Mouse (Mus musculus) heart, embryonic 11.5 days (tissue): ENCODE results near the gene Samd4b. TPM values are rescaled to one million over a fixed set of nuclear protein-coding genes. Genes with fewer than 3 reads are reported as not detected.
"Not testable (repeated sequence)": the region's sequence is repeated elsewhere in the genome, so short reads cannot be mapped to it uniquely, and the experiment has no call there.

Source experiments
- ATAC-seq: fragments of 200-750 bp; cut with Nextera tagmentation; replicated peaks from 2 replicates; pipeline ENCODE4 v1.8.0; 2017; ENCODE audit warnings: moderate library complexity; ENCODE audit not compliant: insufficient number of reproducible peaks, low FRiP score, low TSS enrichment
- H3K27ac ChIP-seq: fragments of 300-500 bp; sonication (generic); 2 replicates; pipeline ENCODE4 v1.5.1; 2014; ENCODE audit warnings: mild to moderate bottlenecking, low read depth, low read length
- H3K27me3 ChIP-seq: fragments of 300-500 bp; sonication (generic); 2 replicates; pipeline ENCODE4 v1.6.1; 2014; ENCODE audit warnings: mild to moderate bottlenecking, low read length, mixed read lengths; ENCODE audit not compliant: control insufficient read depth, insufficient read depth
- H3K36me3 ChIP-seq: fragments of 300-500 bp; sonication (generic); 2 replicates; pipeline ENCODE4 v1.6.1; 2014; ENCODE audit warnings: mild to moderate bottlenecking, low read length, moderate library complexity, mixed read lengths; ENCODE audit not compliant: control insufficient read depth, insufficient read depth
- H3K4me1 ChIP-seq: fragments of 300-500 bp; sonication (generic); 2 replicates; pipeline ENCODE4 v1.6.1; 2014; ENCODE audit warnings: low read length; ENCODE audit not compliant: control insufficient read depth, insufficient read depth
- H3K4me2 ChIP-seq: fragments of 300-500 bp; sonication (generic); 2 replicates; pipeline ENCODE4 v1.6.1; 2014; ENCODE audit warnings: mild to moderate bottlenecking, moderate library complexity
- H3K4me3 ChIP-seq: fragments of 300-500 bp; sonication (generic); 2 replicates; pipeline ENCODE4 v1.5.1; 2014; ENCODE audit warnings: low read depth, low read length
- H3K9ac ChIP-seq: fragments of 300-500 bp; sonication (generic); 2 replicates; pipeline ENCODE4 v1.6.1; 2014; ENCODE audit warnings: mild to moderate bottlenecking, low read depth, low read length, moderate library complexity
- H3K9me3 ChIP-seq: fragments of 300-500 bp; sonication (generic); replicated peaks from 2 replicates; pipeline ENCODE4 v1.6.1; 2016; ENCODE audit warnings: low read length; ENCODE audit not compliant: control insufficient read depth
- WGBS: fragments of 180-500 bp; shearing (Covaris S2); extraction: QIAGEN DNeasy Blood & Tissue Kit; methylation state at CpG from one replicate; pipeline ENCODE4 v1.1.7; 2014; ENCODE audit not compliant: insufficient replicate concordance; 5-methylcytosine and 5-hydroxymethylcytosine counted together
- polyA plus RNA-seq: library from polyadenylated mRNA; unstranded; fragments of >200 nt; fragmentation: Nextera tagmentation; extraction: Ambion mirVana; gene quantifications from 2 replicates; pipeline ENCODE4 v1.2.1, GENCODE M21; 2014

Gene Samd4b
- polyA plus RNA-seq, 1 experiment from 2014 or later: 22.8 TPM

DNA sequence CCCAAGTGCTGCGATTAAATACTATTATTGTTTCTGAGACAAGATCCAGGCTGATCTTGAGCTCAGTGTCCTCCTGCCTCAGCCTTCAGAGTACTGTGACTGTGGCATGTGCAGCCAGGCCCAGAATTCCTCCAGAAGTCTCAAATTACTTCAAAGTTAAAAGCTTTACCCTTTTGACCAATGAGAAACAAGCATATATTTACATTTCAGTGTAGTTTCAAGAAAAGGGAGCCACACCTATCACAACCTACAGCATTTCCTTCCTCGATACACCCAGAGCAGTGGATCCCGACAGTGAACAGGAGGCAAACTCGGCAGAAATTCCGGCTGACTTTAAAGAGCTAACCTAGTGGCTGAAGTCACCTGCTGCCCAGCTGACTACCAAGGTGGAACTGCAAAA, 26.8 kb upstream of the Samd4b start:
- Histone ChIP-seq H3K4me1 (no peaks in the 10 kb centered on the region), H3K9ac (no peak overlapping the region), H3K27ac (no peak overlapping the region), H3K4me3 (no peak overlapping the region), H3K27me3 (peaks cover 11% of the 10 kb centered on the region), H3K36me3 (no peaks in the 10 kb centered on the region), H3K9me3 (no peaks in the 10 kb centered on the region), H3K4me2 (no peak overlapping the region)
- 70% methylated on average over 5 of the region's 5 CpGs for WGBS
- no peak for ATAC-seq

DNA sequence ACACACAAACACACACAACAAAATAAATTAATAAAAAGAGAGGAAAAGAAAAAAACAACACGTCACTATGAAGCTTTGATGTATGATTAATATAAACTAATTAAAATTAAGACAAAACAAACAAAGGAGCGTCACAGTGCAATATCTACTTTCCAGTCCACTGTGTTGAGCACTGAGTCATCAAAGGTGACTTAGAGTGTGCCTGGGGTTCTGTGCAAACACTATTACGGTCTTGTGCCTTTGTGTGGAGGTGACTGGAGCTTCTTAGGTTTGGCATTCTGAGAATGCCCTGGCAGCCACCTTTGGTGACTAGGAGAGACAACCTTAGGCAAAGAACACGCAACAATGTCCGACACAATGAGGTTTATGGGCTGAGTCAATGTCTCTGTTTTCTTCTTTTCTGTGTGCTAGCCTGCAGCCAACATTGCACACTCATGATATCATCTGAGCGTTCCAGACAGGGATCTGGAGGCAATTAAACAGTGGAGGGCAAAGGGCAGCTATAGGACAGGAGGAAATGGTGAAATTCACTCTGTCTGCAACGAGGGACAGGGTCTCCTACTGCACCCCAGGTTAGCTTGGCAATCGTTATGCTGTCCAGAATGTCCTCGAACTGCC, 21.3 kb upstream of the Samd4b start:
- Histone ChIP-seq H3K4me3 (no peak overlapping the region), H3K27ac (no peak overlapping the region), H3K4me2 (no peak overlapping the region), H3K9ac (no peak overlapping the region), H3K36me3 (no peaks in the 10 kb centered on the region), H3K4me1 (no peaks in the 10 kb centered on the region), H3K9me3 (no peaks in the 10 kb centered on the region), H3K27me3 (no peaks in the 10 kb centered on the region)
- ATAC-seq: no peak
- 65% methylated on average over 9 of the region's 9 CpGs for WGBS

DNA sequence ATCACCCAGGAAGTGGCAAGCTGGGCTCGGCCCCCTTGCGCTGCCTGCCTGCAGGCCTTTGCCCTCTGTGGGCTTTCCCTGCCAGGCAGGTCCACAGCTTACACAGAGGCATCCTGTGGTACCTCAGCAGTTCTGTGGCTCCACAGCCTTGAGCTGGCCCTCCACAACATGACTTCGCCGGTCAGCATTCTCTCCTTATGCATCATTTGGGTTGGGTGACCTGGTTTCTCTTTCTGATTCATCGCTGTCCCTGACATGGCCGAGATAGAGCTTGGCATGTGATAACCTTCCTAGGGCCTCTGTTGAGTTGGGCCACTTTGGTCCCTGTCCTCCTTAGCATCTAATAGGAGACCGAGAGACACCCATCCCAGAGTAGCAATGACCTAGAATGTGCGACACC, 8.0 kb upstream of the Samd4b start:
- no peaks in the 10 kb centered on the region for H3K36me3 ChIP-seq
- H3K27me3 ChIP-seq: no peaks in the 10 kb centered on the region
- H3K4me1 ChIP-seq: no peaks in the 10 kb centered on the region
- H3K4me2 ChIP-seq: no peak overlapping the region
- H3K4me3 ChIP-seq: no peak overlapping the region
- ATAC-seq: no peak
- no peak overlapping the region for H3K27ac ChIP-seq
- no peaks in the 10 kb centered on the region for H3K9me3 ChIP-seq
- 84% methylated on average over 8 of the region's 8 CpGs for WGBS
- no peak overlapping the region for H3K9ac ChIP-seq

- H3K9ac ChIP-seq, ATAC-seq, H3K27me3 ChIP-seq, H3K9me3 ChIP-seq, H3K4me3 ChIP-seq, H3K4me2 ChIP-seq, H3K27ac ChIP-seq, H3K4me1 ChIP-seq, H3K36me3 ChIP-seq: not testable (repeated sequence)
- 76% methylated on average over 2 of the region's 2 CpGs for WGBS
Observed at GRCm38 (mm10) chr7:28603788-28604187, 5.8 kb upstream of the Samd4b start.

- ATAC-seq: no peak
- Histone ChIP-seq H3K36me3 (no peaks in the 10 kb centered on the region), H3K27me3 (no peaks in the 10 kb centered on the region), H3K4me3 (no peak overlapping the region), H3K9me3 (no peaks in the 10 kb centered on the region), H3K27ac (no peak overlapping the region), H3K9ac (no peak overlapping the region), H3K4me2 (no peak overlapping the region), H3K4me1 (no peaks in the 10 kb centered on the region)
- 56% methylated on average over 5 of the region's 5 CpGs for WGBS
Observed at GRCm38 (mm10) chr7:28603136-28603535, 5.2 kb upstream of the Samd4b start.

DNA sequence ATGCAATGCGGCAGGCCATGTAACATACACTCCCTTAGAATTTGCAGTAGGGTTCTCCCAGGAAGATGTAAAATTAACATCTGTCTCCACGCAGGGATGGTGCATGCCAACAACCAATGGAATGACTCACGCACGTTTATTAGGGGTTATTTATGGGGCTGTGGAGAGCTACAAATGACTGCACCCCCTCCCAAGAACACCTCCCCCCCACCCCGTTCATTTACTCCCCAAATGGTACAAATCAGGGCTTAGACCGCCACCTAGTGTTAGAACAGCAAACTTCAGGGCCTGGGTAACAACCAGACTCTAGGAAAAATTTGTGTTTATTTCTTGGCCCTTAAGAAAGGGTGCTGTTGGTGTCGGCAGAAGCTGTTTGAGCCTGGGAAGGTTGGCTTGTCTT, 3.7 kb upstream of the Samd4b start:
- Histone ChIP-seq H3K9ac (no peak overlapping the region), H3K4me2 (no peak overlapping the region), H3K36me3 (no peaks in the 10 kb centered on the region), H3K27ac (no peak overlapping the region), H3K4me1 (peaks cover 7% of the 10 kb centered on the region), H3K9me3 (no peaks in the 10 kb centered on the region), H3K27me3 (no peaks in the 10 kb centered on the region), H3K4me3 (no peak overlapping the region)
- 31% methylated on average over 7 of the region's 7 CpGs for WGBS
- no peak for ATAC-seq

GRCm38 (mm10) chr7:28601029-28601428, 3.1 kb upstream of the Samd4b start:
- H3K4me3 ChIP-seq: no peak overlapping the region
- no peak overlapping the region for H3K27ac ChIP-seq
- H3K4me2 ChIP-seq: no peak overlapping the region
- H3K9me3 ChIP-seq: no peaks in the 10 kb centered on the region
- no peaks in the 10 kb centered on the region for H3K36me3 ChIP-seq
- no peak overlapping the region for H3K9ac ChIP-seq
- peaks cover 14% of the 10 kb centered on the region for H3K4me1 ChIP-seq
- WGBS: 14% methylated on average over 11 of the region's 11 CpGs
- no peak for ATAC-seq
- H3K27me3 ChIP-seq: no peaks in the 10 kb centered on the region

GRCm38 (mm10) chr7:28598951-28599350, 1.0 kb upstream of the Samd4b start:
- no peak overlapping the region for H3K27ac ChIP-seq
- no peak overlapping the region for H3K9ac ChIP-seq
- H3K4me1 ChIP-seq: peaks cover 25% of the 10 kb centered on the region
- no peaks in the 10 kb centered on the region for H3K9me3 ChIP-seq
- H3K36me3 ChIP-seq: no peaks in the 10 kb centered on the region
- 67% methylated on average over 2 of the region's 2 CpGs for WGBS
- H3K4me2 ChIP-seq: no peak overlapping the region
- no peak for ATAC-seq
- H3K27me3 ChIP-seq: no peaks in the 10 kb centered on the region
- H3K4me3 ChIP-seq: no peak overlapping the region

- Histone ChIP-seq H3K4me2 (peak overlapping the region; percentile 81), H3K9ac (peak overlapping the region; percentile 81), H3K4me1 (peaks cover 42% of the 10 kb centered on the region), H3K27me3 (no peaks in the 10 kb centered on the region), H3K36me3 (no peaks in the 10 kb centered on the region), H3K4me3 (peak overlapping the region; percentile 81), H3K27ac (peak overlapping the region; percentile 81), H3K9me3 (no peaks in the 10 kb centered on the region)
- 7% methylated on average over 9 of the region's 9 CpGs for WGBS
- ATAC-seq: no peak
Observed at GRCm38 (mm10) chr7:28597277-28597570, 720 bp downstream of the Samd4b start.
